Mouse (Mus musculus): Measurements from ENCODE around the gene Braf.

DNA sequence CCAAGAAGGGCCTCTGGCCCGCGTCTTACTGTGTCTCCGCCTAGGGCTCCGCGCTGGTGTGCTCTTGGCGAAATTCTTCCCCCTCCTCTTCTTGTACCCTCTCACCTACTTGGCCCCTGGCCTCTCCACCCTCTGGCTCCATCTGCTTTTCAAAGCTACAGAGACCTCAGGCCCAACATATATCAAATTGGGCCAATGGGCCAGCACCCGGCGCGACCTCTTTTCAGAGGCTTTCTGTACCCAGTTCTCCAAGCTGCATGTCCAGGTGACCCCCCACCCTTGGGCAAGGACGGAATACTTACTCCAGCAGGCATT lies 150.8 kb downstream of the Braf start:
- TF ChIP-seq CTCF (IDR thresholded peaks at IDR 0.05; ENCODE audit: extremely low read depth, insufficient read length, insufficient replicate concordance, low read depth, low read length) (no peak), POLR2A (IDR thresholded peaks at IDR 0.05; ENCODE audit: low read depth, low read length) (no peak)
